Mouse (Mus musculus): ENCODE data around the gene Stip1. TPM values are rescaled to one million over a fixed set of nuclear protein-coding genes. Genes with fewer than 3 reads are reported as not detected.
A peak's percentile ranks its signal among the peaks of the same experiment; 100 is the strongest.

Gene Stip1
- total RNA-seq, 2 experiments from 2014 or later, result 122 to 129 TPM

DNA sequence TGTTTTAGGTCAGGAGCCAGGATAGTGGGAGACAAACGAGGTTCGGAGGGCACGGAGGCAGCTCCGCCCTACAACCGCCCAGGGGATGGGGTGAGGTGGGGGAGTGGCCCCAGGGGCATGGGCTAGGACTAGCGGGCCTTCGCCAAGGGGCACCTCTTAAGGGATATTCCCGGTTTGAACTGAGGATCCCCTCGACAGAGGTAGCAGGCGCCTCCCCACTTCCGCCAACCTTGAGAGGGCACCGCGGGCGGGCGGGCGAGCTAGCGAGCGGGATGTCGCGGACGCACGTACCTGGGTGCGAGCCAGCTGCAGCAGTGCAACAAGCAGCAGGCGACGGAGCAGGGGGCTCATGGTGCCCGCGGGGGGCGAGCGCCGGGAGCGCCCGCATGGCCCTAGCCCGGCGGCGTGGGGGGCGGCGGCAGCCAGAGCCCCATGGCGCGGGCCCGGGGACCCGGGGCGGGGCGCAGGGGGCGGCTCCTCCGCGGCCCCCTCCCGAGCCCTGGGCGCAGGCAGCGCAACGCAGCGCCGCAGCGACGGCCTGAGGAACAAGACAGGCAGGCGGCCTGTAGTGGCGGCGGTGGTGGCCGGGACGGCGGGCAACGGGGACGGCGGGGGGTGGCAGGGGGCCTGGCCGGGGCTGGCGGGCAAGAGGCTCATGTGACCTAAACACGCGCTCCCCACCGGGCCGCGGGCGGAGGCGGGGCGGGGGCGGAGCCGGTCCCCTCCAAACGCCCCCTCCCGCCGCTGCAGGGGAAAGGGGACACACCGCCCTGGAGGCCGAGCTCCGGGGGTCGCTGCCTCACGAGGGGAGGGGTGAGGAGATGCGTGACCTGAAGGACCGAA lies 52.5 kb downstream of the Stip1 start, which contains the start of gene Vegfb:
Gene Vegfb (minus strand): TSS at position 591 of the 843 bp plus-strand sequence.
- DNase-seq (ENCODE audit: low spot score in 2 of 2), result peak in 1 of 2 experiments; percentile 70

DNA sequence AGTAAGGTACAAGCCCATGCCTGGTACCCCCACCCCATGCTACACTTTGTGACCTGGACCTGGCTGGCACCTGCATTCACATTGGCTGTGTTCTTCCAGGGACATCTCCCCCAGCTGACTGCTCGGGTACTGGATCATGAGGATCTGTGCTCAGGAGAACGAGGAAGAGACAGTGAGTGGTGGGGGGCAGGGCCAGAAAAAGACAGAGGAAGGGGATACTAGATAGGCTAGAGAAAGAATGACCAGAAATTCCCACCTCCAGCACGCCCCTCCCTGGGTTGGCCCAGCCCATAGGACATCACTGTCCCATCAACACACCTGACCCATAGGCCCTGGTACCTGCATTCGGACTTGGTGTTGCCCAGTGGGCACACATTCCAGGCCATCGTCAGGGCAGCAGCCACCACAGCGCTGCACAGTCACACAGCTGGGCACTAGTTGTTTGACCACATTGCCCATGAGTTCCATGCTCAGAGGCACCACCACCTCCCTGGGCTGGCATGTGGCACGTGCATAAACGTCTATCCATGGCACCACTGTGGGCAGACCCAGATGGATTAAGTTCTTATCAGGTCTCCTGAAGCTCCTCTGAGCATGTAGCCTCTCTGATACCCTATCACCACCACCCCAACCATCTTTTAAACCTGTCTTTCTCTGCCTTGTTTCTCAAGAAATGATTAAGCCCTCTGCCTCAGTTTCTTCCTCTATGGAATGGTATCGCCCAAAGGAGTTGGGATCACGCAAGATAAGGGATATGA lies 53.6 kb downstream of the Stip1 start:
- DNase-seq (ENCODE audit: low spot score in 2 of 2), result no peak

GRCm38 (mm10) chr19:6985300-6985699 lies 54.5 kb downstream of the Stip1 start:
- DNase-seq (ENCODE audit: low spot score in 2 of 2), result no peak

GRCm38 (mm10) chr19:6983621-6984020 lies 56.1 kb downstream of the Stip1 start:
- DNase-seq (ENCODE audit: low spot score in 2 of 2), result no peak

GRCm38 (mm10) chr19:6981465-6981864 lies 58.3 kb downstream of the Stip1 start:
- DNase-seq (ENCODE audit: low spot score in 2 of 2), result no peak

- DNase-seq (ENCODE audit: low spot score in 2 of 2), result peak; percentile 96 to 99
These were observed 59.2 kb downstream of the Stip1 start, which contains the start of gene Fkbp2 for GRCm38 (mm10) chr19:6980381-6981093. TSS of gene Fkbp2 (minus strand) at chr19:6980501.

DNA sequence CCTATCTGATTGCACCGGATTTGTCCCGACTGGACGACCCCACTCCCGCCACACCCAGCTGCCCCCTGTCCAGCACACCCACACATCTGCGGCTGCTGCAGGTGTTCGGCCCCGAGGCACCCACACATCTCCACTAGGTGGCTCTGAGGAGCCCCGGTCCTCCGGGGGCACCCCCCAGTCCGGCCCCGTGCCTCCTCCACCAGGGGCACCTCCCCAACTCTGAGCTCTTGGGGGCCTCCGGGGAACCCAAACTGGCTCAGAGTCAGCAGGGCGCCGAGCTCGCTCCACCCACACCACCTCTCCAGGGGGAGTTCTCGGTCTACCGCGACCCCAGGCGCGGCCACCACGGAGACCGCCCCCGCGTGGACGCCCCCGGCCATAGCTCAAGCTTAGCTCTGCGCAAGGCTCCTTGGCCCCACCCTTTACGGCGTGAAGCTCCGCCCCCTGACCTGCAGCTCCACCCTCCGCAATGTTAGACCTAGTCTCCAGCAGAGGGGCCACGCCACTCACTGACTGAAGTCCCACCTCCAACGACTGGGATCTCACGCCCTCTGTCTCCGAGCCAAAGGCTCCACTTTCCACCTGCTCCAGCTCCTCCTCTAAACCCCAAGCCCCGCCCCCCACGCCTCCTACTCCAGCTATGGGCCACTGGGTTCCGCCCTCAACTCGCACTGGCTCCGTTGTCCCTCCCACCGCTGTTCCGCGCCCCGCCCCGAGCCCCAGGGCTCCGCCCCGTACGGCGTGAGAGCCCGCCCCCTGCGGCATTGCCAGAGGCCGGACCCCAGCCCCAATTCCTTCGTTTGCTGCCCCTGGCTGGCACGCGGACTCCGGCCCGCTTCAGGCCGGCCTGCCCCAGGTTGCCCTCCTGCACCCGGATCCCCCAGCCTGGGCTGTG lies 60.0 kb downstream of the Stip1 start:
- DNase-seq (ENCODE audit: low spot score in 2 of 2), result peak; percentile 100

- DNase-seq (ENCODE audit: low spot score in 2 of 2), result no peak
These were observed 60.7 kb downstream of the Stip1 start for GRCm38 (mm10) chr19:6979001-6979479.

DNA sequence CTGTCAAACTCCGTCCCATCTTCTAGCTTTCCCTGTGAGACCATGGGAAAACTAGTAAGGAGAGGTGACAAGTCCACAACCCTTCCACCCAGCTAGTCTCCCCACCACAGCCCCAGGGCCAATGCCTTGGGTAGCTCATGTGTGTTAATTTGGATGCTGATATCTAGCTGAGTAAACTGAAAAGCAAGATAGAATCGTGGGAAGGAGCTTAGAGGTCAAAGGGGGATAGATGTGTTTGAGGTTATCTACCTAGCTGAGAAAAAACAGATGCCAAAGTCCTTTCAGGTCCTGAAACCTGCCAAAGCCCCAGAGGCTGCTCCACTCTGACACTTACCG lies 61.2 kb downstream of the Stip1 start:
- no peak for DNase-seq (ENCODE audit: low spot score in 2 of 2)

DNA sequence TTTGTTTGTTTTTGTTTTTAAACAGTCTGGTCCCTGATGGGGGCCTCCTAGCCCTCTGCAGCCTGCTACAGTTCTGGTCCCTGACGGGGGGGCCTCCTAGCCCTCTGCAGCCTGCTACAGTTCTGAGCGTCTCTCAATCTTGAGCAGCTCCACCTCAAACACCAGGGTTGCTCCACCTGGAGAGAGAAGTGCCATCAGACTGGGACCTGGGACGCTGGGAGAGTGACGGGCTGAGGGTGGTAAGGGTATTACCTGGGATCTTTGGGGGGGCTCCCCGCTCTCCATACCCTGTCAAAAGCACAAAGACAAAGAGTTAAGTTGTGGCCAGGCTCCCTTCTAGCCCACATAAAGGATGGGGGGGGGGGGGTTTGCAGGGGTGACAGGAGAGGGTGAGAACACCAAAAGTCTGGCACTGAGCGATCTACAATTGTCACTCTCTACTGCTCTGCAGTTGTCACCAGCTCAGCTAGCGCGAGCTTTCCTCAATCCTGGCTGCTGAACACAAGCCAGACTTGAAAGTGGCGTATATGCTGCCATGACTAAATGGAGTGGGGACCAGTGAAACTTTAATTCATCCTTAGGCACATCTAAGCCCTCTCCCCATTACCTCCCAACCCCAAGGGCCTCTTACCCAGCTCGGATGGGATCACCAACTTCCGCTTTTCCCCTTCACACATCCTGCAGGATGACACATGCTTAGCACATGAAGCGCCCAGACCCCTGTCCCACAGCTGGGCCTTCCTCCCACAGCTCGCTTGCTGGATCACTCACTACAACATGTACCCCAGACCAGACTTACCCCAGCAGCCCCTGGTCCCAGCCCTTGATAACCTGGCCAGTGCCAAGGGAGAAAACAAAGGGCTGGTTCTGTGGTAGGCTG lies 61.8 kb downstream of the Stip1 start:
- no peak for DNase-seq (ENCODE audit: low spot score in 2 of 2)

DNA sequence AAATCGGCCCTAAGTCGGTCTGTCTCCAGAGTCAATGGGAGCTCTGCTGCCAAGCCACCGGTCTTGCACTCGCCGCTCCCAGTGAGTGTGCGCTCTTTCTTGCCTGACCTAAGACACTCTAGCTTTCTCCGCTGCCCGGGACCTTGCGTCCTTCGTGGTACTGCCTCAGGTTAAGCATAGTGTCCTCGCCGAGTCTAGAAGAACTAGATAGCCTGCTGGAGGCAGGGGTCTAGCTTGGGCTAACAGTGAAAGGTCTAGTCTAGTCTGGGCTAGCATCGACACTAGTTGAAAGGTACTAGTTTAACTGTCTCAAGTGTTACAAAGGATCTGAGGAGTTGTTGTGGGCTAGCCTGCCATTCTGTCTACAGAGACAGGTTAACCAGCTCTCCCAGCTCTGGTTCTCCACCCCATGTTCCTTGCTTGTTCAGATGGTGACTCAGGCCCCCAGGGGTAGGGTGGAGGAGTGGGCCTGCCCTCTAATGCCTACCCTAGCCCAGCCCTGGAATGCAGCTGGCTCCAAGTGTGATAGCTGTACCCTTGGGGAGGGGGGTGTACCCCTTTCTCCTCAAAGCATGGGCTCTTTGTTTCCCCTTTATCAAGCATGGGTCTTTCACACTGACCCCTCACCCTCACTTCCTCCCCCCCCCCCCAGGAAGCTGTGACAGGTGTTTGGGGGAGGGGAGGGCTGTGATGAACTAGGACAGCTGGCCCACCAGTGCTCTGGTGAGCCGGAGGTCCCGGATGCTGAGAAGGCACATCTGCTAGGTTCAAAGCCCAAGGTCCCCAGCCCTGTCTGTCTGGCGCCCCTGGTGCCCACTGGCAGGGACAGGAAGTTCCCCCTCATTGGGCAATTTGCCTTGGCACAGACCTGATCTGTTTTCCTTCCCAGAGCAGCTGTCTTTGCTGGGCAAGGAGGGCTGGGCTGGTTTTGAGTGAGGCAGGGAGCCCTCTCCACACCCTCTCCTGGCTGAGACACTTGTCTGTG lies 63.9 kb downstream of the Stip1 start, which contains the start of gene Plcb3:
Gene Plcb3 (minus strand): TSS at position 934 of the 985 bp plus-strand sequence.
- peak in 1 of 2 experiments; percentile 80 for DNase-seq (ENCODE audit: low spot score in 2 of 2)

DNA sequence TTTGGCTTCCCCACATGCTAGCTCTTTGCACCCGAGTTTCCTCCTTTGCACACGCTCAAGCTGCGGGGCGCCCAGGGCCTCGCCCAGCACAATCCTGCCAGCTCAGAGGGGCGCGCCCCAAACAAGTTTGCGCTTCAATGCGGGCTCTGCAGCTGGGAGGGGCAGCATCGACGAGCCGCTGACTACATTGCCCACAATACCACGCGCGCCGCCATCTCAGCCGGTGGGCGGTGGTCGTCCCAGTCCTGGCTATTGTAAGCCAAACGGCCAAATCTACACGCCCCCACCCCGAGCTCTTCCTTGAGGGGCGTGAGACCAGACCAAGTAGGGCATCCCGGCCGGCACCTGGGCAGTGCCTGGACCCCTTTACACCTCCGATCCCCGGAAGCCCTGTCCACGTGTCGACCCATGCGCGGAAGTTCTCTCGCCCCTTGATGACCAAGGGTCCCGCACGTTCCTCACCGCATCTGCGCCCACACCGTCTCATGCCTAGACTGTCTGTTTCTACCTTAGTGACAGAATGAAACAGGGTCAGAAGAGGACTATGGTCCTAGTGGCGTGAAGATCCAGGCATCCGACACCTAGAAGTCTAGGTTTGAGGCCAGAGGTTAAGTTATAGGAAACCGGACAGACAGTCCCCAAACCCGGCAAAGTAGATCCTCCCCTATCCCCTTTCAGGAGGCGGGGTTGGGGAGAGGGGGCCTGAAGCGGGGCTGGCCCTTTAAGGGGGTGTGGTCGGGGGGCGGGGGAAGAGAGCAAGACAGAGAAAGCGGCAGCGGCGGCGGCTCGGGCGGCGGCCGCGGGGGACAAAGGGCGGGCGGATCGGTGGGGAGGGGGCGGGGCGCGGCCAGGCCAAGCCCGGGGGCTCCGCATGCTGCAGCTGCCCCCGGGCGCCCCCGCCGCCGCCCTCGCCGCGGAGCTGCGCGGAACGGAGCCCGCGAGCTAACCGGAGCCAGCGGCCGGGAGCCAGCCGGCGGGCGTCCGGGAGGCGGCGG lies 65.3 kb downstream of the Stip1 start, which contains the start of gene Ppp1r14b:
Gene Ppp1r14b (plus strand): TSS at position 758 of the 995 bp plus-strand sequence.
- peak; percentile 80 to 89 for DNase-seq (ENCODE audit: low spot score in 2 of 2)

GRCm38 (mm10) chr19:6973581-6974190 lies 66.1 kb downstream of the Stip1 start:
- no peak for DNase-seq (ENCODE audit: low spot score in 2 of 2)

DNA sequence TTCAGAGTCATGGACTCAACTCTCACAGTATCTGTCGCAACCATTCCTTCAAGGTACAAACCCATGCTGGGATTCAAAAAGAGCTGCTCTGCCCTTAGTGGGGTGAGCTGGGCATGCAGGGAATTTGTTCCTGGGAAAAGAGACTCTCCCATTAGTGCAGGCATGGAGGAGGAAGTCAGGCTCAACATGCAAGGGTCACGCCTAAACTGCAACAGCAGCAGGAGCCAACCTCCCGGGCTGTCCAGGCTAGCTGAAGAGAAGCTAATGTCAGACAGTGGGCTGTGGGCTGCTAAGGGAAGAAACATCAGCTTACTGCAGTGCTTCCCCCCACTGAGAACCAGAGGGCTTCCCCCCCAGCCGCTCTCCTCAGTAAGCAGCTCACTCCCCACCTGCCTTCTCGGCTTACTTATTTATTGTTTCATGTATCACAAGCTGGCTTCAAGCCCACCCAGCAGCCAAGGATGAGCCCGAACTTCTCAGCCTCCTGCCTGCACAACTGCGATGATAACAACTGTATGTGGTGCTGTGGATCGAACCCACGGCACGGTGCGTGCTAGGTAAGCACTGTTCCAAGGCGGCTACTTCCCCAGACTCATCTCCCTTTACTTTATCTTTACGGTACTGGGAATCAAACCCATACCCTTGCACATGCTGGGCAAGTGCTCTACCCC lies 67.4 kb downstream of the Stip1 start:
- DNase-seq (ENCODE audit: low spot score in 2 of 2), result no peak

GRCm38 (mm10) chr19:6971644-6972043 lies 68.1 kb downstream of the Stip1 start:
- no peak for DNase-seq (ENCODE audit: low spot score in 2 of 2)

All from gastrocnemius, postnatal 4 days (tissue).